Mouse (Mus musculus) neural tube, embryonic 10.5 days (tissue): ENCODE measurements around the gene Rarb.
"Not testable (repeated sequence)": the region's sequence is repeated elsewhere in the genome, so short reads cannot be mapped to it uniquely, and the experiment has no call there.

Experiments
- DNase-seq: peaks from one replicate; pipeline ENCODE4 v3.0.0-alpha.2; 2017; ENCODE audit warnings: low spot score; ENCODE audit errors: extremely low spot score

Gene Rarb

GRCm38 (mm10) chr14:16818602-16819250 is at the start of gene Rarb:
Rarb (minus strand) TSS chr14:16819156.
- DNase-seq: no peak

DNA sequence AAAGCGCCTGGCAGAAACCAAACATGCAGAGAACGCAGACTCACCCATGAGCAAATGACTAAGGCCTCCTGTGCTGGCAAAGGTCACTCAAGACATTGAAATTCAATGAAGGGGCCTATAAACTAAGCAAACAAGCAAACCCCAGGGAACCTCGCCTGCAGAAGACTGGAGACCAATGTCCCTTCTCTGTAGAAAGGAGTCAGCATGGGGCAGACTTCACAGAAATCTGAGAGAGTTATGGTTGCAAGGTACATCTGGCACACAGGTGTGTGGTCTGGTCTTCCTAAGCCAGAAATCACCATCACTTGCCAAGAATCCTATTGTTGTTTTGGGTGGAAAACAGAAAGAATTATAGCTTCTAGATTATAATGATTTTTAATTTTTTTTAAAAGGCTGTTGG is 23.1 kb upstream of the Rarb start:
- DNase-seq: no peak

- peak; percentile 46 for DNase-seq
Measured at GRCm38 (mm10) chr14:16841597-16841989, 22.6 kb upstream of the Rarb start.

DNA sequence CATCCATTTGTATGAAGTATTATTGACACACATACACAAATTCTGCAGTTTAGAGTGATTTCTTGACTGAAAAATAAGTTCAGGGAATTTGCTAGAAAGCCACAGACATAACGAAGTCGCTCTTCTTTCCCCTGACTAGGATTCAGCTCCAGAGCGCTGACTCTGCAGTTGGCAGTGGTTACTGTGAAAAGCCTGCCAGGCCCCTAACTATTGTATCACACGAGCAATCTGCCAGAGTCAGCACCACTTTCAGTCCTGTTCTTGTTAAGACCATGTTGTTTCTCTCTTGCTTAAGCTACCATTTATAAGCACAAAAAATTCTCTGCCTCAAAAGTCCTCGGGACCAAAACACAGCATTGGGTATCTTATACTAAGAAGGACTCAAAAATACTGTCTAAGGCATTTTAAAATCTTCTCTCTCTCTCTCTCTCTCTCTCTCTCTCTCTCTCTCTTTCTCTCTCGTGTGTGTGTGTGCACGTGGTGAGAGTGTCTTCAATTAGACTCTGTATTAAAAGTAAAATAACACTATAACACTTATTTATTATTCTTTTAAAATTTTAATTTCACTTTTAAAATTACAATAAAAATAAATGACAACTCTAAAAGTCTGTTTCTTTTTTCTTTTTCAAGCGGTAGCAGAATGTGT is 22.1 kb upstream of the Rarb start:
- no peak for DNase-seq

DNA sequence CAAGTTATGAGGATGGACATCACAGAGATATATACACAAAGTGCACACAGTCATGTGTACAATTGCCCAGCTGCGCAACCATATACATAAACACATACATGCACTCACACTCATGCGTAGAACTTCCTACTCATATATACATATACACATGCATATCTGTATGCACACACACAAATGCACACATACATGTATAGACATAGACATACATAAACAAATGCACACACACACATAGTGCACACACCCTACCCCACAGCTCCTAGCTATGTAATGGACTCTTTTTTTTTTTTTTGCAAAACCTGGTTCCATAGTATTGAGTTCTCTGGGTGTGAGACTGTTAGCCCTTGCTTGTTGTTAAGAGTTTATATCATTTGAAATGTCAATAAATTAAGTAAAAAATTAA is 21.2 kb upstream of the Rarb start:
- no peak for DNase-seq

DNA sequence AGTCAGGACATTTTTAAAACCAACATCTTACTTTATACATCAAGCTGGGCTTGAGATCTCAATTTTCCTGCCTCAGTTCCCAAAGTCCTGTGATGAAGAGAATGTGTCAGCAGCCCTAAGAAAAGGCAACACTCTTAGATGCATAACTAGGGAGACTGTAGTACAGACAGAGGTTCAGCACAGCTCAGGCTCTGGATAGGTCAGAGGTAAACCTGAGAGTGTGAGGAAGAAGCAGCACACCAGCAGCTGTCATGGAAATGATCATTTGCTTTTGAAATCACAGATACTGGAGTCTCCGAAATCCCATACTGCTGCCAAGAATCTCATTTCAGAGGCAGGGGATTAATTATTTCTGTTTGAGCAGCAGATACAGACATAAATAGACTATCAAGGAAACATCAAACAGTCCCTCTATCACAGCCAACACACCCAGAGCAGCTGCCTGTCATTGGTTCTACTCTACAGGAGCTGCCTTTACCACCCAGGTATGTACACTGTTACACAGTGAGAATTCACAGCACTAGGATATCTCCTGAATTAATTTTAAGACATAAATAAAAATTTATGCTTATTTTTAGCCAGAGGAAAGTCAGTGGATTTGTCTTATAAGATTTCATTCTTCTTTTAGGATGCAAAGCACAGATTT is 3.7 kb downstream of the Rarb start:
- no peak for DNase-seq

DNA sequence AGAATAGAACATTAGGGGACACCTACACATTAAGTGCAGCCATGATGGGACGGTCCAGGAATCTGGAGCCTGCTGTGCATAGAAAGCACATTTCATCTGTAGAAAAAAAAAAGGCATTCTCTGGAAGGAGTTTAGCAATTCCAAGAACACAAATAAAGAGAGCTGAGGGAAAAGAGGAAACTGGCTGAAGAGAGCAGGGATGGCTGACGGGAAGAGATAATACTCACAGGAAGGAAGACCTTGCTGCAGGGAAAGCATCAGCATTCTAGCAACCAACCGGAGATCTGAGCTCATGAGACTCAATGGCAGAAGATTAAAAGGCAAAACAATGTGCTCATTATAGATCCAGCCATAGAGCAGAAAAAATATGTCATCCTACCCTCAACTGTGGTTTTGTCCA is 12.8 kb downstream of the Rarb start:
- DNase-seq: no peak

DNA sequence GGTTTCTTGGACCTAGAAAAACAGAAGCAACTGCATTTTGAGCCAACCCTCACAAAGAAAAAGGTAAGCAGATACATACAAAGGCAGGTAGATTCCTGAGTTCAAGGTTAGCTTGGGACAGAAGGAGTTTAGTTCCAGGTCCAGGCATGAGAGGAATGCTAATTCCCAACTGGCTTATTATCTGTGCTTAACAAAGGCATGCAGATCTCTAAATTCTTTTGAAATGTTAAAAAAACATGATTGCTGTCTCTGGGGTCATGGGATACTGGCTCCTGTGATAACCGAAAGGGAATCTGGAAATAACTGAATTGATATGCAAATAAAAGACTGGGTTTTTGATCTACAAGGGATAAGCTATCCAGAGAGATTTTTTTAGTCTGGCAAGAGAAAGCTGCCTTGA is 28.8 kb downstream of the Rarb start:
- no peak for DNase-seq

DNA sequence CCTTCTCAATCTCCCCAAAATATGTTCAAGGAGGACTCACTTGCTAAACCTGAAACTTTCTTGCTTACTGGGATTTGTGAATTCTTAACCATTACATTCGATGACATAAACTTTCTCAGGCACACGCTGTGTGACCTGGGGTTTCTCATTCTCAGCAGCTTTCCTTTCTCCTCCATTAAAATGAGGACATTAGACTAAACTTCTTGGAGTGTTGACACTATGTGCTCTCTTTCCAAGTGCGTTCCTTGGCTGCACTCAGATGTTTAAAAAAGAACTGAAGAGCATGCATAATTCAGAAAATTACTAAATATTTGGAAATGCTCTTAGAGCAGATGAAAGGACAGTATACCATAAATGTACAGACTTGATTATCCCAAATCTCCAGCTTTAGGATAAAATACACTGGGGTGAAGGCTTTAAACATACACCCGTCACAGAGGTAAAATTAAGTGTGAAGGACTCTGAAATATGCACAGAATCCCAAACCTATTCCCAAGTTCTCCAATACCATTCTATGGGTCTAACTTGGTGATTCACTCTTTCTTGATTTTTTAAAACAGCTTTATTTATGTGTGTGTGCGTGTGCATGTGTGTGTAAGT is 36.9 kb downstream of the Rarb start:
- DNase-seq: no peak

DNA sequence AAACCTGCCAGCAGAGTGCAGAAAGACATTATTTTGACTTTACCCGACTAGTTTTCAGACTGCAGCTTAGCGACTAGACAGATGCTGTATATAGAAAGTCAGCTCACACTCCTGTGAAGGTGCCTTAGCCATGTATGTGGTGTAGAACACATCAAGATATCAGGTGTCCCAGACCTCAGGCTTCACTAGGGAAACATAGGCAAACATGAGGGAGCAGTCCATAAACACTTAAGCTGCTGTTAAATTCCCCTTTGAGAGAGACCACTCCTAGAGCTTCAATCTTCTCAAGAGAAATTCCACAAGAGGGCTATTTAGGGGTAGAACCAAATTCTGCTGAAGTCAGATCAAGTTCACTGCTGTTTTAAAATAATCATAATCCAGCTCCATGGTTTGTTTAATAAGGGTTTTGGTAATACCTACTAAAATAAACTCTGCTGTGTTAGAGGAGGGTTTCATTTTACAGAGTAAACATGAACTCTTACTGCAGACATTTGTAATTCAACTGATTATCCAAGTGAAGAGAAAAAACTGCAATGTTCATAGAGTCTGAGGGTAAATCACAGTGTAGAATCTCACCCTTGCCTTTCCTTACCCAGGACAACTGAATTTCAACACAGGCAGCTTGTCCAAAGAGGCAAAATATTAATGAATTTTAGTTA is 42.1 kb downstream of the Rarb start:
- DNase-seq: no peak

DNA sequence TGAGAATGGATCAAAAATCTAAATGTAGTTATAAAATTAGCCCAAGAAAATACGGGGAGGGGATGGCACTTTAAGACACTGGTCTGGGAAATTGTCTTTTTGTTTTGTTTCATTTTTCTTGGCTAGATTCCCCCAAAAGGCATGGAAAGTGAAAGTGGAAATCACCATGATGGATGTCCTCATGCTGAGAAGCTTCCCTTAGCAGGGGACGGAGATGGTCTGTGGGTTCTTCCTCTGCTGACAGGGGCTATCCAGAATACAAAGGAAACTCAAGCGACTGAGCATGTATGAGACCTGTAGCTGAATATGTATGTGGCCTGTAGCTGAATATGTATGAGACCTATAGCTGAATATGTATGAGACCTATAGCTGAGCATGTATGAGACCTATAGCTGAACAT is 46.0 kb downstream of the Rarb start:
- DNase-seq: no peak

GRCm38 (mm10) chr14:16765891-16766290 is 53.1 kb downstream of the Rarb start:
- no peak for DNase-seq

GRCm38 (mm10) chr14:16762773-16763172 is 56.2 kb downstream of the Rarb start:
- no peak for DNase-seq

GRCm38 (mm10) chr14:16758773-16759434 is 60.1 kb downstream of the Rarb start:
- DNase-seq: no peak

- not testable (repeated sequence) for DNase-seq
Measured at GRCm38 (mm10) chr14:16755601-16756000, 63.4 kb downstream of the Rarb start.

DNA sequence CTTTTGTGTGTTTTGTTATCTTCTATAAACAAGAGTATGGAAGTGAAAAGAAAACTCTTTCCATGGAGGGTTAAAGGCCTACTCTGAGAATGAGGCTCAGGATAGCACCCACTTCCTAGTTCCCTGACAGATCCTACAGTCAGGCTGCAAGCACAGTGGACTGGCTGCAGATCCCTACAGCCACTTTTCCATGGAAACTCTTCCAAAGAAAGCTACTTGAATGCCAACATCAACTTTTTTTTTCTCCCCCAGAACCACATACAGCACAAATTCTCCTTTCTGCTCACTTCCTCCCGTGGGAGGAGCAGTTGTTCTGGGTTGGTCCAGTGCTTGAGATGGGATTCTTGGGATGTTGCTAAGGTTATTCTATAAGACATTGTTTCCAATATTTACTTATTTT is 66.3 kb downstream of the Rarb start:
- DNase-seq: no peak

DNA sequence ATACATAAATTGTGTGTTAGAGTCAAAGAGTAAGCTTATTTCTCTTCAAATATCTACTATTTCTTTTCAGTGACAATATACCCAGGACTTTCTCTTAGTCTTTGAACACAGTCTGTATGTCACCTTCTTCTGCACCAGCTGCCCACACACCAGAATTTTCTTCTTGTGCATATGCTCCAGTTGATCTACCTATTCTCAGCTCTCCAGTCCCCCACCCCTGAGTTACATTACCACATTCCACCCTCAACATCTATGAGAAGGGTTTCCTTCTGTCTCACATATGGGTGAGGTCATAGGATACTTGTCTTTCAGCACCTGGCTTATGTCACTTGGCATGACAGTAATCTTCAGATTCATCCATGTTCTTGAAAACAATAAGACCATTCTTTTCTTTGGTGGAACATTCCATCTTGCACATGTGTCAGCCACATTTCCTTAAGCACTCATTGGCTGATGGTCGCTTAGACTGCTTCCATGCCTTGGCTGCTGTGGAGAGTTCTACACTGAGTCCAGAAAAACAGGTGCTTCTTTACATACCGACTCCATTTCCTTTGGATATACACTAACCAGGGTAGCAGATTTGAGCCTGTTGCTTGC is 71.9 kb downstream of the Rarb start:
- no peak for DNase-seq

DNA sequence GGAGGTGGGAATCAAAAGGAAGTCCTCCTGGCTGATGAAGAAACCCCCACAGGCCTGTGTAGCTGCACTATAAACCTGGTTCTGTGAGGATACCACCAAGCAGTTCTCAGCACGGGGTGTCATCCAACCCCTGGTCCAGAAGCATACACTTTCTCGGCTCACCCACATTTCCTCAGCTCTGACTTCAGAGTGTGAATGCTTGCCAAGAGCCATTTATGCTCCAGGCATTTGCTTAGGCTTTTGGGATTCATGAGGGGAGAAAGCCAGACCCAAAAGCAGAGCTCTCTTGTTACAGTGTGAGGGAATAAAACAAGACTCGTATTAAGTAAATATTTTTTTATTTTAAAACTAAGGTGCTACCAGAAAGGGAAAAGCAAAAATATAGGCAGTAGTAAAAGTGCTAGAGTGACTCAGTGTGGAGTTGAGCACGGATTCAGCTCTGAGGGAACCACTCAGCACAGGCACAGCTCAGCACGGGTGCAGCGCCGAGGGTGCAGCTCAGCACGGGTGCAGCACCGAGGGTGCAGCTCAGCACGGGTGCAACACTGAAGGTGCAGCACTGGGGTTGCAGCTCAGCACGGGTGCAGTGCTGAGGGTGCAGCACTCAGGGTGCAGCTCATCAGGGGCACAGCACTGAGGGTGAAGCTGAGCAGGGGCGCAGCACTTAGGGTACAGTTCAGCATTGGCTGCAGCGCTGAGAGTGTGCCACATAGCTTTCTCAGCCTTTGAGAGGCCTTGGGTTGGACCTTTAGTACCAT is 77.8 kb downstream of the Rarb start:
- DNase-seq: no peak

DNA sequence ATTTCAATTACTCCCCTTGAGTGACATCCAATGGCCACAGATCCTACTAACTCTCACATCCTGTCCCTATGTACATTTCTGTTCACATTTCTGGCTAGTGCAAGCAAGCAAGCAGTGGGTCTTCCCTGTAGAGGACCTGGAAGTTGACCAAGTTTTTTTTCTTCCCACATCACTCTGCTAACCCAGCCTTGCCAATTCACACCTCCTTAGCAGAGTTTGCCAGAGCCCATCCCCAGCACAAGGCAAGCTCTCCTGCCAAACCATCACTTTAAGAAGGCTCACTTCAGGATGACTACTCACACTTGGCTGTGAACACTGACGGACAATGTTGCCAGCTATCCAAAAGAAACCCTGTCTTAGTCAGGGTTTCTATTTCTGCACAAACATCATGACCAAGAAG is 80.4 kb downstream of the Rarb start:
- no peak for DNase-seq

DNA sequence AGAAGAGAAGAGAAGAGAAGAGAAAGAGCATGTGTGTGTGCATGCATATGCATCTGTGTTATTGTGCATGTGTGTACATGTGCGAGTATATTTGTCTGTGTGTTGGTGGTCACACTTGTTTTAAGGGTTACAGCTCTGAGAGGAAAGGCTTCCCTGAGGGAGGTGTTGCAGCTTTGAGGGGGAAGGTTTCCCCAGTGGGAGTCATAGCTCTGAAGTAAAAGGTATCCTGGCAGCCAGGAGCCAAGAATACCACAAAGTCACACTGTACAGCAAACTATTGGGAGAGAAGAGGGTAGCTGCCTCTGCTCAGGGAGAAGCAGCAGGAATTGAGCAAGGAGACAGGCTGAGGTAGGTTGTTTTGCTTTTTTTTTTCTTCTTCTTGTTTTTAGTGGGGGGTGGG is 81.2 kb downstream of the Rarb start:
- DNase-seq: no peak
